Mouse (Mus musculus): ENCODE data around the gene Abcc2.

The Abcc2 gene

DNA sequence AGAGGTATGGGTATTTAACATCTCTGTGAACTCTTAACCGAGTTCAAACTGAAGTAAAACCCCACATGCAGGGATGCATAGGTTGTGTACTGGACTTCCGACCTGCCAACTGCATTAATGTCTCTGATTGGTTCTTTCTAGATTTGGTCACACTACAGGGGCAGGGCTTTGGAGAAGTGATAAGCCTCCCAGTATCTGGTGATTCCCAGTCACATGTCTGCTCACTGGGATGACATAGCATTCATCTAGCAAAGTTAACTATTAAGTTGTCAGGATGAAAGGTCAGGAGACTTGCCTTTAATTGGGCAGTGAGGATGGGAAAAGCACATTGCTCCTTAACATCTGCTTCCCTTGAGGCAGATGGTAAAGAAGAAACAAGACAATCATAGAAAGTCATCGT, at the start of gene Abcc2:
TSS of gene Abcc2 (plus strand) at position 213 of the 400 bp plus-strand sequence.
- no peak for DNase-seq (ENCODE audit: low spot score in 2 of 2)

DNA sequence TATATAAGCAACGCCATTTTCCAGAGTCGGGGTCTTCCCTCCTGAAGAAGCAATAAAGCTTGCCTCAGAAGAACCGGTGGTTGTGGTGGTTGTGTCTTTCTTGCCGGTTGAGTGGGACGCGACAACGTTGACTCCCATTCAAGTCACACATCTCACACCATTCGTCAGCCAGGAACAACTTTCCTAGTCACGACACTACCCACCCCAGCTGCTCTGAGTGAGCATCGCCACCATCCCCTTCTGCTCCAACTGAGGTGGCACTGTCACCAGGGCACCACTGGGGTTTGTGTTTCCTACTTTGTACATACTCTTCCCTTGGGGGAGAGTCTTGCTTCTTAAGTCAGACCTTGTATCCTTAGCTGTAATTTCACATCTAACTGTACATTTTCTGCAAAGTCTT, 43.6 kb upstream of the Abcc2 start:
- no peak for DNase-seq (ENCODE audit: low spot score in 2 of 2)

DNA sequence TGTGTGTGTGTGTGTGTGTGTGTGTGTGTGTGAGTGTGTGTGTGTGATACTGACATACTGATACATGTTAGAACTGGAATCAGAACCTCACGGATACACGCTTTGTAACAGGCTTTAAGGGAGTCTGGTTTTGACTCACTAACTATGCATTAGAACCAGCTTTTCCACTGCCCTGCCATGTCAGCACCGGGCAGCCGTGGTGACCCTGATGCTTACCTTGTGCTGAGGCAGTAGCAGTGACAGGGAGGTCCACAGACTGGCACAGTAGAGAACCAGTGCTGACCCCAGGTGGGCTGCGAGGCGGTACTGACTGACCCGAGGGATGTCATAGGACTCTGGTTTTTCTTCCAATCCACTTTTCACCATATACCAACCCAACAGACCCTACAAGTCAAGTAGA, 38.6 kb upstream of the Abcc2 start:
- no peak for DNase-seq (ENCODE audit: low spot score in 2 of 2)

DNA sequence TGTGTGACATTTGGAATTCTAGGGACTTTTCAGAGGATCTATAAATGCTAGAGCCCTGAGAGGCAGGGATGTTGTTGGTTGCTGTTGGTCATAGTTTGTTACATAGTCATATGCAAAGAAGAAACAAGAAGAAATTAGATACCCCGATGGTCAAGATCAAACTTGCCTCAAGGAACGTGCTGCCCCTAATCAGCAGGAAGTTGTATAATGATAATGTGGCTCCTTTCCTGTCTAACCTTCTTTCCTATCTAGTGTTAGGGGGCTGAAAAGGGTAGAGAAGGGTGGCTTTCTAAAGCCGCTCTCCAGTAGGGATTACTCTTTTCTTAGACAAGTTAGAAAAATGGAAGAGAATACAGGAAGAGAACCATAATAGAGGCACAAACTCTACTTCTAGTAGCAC, 36.3 kb upstream of the Abcc2 start:
- no peak for DNase-seq (ENCODE audit: low spot score in 2 of 2)

DNA sequence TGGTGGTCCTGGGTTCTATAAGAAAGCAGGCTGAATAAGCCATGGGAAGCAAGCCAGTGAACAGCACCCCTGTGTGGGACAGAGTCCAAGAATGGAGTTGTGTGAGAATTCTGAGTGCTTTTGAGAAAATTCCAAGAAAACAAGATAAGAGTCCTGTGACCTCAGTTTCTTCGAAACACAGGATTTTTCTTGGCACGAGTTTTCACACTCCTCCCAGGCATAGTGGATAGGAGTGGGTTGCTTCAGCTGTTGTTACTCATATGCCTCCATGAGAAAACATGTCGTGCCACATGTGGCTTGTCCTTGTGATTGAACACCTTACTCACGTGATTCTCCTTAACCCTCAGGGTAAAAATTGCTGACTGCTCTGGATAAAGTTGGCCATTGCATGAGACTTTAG, 34.1 kb upstream of the Abcc2 start:
- DNase-seq (ENCODE audit: low spot score in 2 of 2): no peak

DNA sequence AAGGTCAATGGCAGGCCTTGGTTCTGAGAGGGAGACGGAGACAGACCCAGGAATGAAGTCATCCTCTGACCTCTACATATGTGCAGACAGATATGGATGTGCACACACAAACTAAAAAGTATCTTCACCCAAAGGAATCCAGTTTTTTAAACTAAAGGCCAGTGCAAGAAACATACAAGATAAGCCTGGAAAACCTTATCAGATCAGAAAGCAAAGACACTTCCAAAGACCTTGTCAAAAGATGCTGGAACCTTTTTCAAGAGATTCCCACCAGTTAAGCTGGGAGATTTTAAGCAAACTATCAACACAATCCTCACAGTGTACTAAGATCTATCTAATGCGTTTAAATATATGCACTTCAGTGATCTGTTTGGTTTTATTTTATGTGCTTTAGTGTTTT, 32.0 kb upstream of the Abcc2 start:
- no peak for DNase-seq (ENCODE audit: low spot score in 2 of 2)

DNA sequence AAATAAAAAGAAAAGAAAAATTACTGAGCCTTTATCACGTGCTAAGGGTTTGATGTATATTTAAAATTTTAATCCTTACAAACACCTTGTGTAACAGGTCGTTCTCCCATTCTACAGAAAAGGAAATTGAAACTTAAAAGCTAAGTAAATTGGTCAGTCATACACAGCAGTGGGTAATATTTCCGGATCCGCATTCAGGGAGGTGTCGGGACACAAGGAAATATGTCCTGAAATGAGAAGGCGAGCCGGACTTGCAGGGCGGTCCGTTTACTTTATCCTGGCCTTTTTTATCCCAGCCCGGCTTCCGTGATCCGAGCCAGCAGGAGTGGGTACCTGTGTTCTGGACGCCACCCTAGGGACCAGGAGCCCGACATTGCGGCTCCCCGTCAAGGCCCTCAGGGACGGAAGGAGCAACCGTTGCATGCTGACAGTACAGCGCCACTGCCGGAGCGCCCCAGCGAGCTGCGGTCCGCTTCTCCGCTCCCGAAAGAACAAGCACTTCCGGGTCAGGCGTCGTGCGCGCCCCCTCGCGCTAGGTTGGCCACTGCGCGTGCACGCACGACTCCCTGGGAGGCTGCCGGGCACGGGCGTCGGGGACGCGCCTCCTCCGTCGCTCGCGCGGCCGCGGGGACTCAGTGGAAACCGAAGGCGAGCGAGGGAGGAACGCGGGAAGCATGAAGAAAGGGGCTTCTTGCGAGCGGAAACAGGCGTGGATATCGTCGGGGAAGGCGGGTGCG, 29.3 kb upstream of the Abcc2 start, which contains the start of the genes Cutc and Cox15:
TSS of gene Cutc (plus strand) at position 508 of the 737 bp plus-strand sequence.
TSS of gene Cox15 (minus strand) at position 512 of the 737 bp plus-strand sequence.
- DNase-seq (ENCODE audit: low spot score in 2 of 2): peak; percentile 94 to 98

DNA sequence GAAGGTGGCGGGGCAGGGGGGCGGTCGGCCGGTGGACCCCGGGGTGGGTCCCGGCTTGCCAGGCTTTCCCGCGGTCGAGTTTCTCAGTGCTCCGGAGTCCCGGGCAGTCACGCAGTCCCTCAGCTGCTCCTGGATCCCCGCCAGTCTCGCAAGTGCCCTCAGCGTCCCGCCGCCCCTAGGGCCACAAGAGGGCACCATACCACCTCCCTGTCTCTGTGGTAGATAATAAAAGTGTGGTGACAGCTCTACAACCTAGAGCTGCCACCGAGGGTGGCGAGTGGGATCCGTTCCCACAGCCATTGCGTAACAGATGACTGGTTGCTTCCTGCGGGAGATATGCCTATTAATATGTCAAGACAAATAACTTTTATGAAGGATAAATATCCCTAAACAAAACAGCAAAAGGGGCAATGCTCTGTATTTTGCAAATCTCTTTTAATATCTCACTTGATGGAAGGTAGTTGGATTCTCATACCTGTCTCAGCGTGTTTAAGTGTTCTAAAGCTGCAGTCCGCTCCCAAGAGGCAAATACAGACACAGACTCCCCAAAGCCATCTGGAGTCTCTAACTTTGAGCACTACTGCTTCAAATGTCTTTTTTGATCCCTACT, 28.7 kb upstream of the Abcc2 start:
- peak; percentile 80 to 84 for DNase-seq (ENCODE audit: low spot score in 2 of 2)

DNA sequence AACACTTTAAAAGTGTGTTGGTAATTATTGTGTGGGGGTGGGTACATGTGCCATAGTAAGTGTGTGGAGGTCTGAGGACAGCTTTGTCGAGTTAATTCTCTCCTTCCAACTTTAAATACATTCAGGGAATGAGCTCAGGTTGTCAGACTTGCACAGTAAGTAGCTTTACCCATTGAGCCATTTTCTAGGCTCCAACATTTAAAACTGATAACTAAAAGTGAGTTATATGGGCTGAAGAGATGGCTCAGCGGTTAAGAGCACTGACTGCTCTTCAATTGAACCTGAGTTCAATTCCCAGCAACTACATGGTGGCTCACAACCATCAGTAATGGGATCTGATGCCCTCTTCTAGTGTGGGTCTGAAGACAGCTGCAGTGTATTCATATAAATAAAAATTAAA, 27.8 kb upstream of the Abcc2 start:
- no peak for DNase-seq (ENCODE audit: low spot score in 2 of 2)

DNA sequence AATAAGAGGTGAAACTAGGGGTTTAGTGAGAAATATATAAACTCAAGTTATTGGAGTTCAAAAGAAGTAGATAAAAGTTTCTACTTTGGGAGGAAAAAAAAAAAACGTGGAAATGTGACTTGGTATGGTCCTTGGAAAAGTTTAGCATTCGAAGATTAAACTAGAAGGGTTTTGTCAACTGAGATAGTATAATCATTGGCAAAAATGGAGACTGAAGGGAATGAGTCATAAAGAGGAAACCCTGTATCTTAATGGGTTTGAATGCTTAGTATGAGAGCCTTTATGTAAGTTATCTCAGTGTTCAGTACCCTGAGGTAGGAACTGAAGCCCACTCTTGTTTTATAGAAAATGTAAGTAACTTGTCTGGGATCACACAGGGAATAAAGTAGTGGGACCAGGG, 27.1 kb upstream of the Abcc2 start:
- no peak for DNase-seq (ENCODE audit: low spot score in 2 of 2)

DNA sequence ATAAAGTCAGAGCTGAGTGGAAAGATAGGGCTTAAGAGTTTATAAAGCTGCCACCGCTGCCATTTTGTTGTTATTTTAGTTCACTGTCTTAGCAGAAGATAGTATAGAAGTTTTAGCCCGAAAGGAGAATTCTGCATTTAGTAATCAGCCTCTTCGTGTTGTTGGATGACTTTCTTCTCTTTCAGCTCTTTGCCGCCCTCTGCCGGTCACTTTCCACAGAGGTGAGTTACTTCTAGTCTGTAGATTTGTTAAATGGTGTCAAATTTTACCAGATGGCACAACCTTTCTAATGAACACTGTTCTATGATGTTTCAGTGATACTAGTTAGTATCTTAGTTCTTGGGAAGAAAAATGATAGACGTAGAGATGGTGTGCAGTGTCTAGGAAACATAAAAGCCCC, 21.5 kb upstream of the Abcc2 start:
- DNase-seq (ENCODE audit: low spot score in 2 of 2): peak in 1 of 2 experiments; percentile 57

DNA sequence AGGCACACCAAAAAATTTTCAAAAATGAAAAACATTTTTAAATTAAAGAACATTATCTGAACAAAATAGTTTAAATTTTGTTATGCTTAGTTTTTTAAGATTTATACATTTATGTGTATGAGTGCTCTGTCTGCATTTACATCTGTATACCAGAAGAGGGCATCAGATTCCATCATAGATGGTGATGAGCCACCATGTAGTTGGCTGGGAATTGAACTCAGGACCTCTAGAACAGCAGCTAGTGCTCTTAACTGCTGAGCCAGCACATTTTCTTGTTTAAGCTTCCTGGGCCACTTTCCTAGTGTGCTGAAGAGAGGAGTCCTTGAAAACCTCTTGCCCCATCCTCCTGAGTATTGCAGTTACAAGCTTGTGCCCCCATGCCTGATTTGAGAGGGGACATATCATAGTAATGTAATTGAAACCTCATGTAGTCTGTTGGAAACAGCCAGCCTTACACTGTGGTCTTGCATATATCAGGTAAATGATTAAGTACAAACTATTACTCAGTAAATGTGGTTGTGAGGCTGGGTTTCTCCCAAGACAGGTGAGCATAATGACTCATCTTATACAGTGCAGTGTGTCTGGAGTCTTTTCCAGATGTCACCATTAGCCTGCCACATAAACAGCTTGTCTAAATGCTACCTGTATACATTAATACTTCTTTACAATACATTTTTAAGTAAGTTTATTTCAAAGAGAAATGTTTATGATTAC, 20.3 kb upstream of the Abcc2 start:
- no peak for DNase-seq (ENCODE audit: low spot score in 2 of 2)

DNA sequence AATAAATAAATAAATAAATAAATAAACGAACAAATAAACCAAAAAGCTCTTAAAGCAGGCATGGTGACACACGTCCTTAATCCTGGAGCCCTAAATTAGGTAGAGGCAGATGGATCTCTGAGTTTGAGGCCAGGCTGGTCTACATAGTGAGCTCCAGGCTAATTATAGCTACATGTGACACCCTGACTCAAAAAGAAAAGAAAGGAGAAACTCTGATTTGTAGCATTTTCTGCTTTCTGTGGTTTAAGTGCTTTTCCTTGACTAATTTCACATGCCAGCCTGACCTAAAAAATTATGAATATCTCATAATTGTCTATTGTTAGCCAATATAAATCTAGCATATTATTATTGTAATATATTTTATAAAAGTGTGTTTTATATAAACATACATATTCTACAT, 19.6 kb upstream of the Abcc2 start:
- DNase-seq (ENCODE audit: low spot score in 2 of 2): no peak

DNA sequence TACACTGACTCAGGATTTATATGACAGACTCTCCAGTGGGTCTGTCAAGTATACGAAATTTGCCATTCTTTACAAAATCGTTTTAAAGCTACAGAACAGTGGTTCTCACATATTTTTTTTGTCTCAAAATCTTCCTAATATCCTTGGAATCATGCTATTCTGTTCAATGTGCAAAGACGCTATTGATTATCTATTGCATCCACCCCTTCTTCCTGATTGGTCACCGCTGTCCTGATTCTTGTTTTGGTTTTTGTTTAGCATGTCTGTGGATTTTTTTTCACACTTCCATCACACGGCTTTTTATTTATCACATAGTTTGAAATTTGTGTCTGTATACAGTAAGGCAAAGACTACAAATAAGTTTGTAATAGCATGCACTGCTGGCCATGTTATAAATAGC, 15.5 kb upstream of the Abcc2 start:
- DNase-seq (ENCODE audit: low spot score in 2 of 2): no peak

DNA sequence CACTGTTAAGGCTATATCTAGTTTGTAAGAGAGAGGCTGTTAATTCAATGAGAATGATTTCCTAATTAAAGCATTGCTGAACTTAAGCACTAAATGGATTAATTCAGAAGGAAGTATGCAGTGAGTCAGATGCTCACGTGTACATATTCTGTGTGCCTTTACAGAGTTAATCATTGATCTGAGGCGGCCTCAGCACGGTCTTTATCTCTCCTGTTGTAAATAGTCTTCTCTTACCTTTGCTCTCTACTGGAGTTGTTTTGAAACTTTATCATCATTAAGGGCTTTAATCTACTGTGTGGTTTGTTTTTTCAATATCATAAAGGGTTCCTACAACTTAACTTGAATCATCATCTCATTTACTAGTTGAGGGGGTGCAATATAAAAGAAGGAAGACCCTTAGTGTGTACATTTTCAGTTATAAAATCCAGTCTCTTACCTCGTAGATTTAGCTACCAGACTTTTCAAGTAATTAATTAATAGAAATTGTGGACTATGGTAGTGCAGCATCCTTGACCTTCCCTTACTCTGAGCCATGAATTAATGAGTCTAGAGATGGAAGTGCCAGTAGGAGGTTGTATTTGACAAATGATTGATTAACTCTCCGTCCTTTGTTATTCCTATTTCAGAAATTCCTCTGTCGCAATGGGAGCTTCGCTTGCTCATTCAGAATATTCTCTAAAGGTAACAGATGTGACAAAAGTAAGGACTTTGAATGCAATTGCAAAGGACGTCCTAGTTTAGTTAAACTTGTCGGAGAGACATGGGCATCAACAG, 14.3 kb upstream of the Abcc2 start:
- peak in 1 of 2 experiments; percentile 21 for DNase-seq (ENCODE audit: low spot score in 2 of 2)

DNA sequence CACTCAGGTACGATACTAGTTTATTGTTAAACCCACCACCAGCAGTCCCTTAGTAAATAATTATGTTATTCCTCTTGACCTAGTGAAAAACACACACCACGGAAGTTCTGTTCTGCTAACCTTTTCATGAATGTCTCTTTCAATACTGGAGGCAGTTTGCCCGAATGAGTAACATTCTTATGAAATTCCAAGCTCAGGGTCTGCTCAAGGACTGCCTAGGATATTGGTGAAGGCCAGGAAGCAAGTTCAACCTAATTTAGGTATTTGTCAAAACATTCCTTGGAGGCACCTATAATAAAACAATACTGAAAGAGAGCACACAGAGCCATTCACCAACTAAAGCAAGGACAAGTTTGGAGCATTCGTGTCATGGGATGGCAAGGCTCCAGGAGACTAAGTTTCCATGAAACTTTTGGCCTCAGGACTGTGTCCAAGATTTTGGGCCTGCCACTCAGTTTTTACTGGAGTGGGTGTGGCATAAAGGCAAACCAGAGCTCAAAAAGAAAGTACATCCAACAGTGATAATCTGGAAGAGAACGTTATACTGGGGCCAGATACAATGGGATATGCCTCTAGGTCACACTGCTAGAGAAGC, 12.5 kb upstream of the Abcc2 start:
- no peak for DNase-seq (ENCODE audit: low spot score in 2 of 2)

DNA sequence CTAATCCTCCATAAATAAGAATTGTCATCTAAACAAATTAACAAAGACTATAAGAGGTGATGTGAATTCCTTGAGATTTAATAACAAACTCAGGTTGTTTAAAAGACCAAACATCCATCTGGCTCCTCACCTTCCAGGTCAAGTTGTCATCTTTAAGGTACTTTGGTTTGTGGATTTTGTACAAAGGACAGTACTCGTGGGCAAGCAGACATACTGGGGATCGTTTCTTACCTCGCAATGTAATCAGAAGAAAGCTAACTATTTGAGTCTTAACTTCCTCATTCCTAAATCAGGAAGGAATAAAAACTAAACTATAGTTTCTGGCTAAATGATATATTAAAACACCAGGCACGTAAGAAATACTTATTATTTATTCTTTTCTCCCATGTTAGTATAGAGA, 11.4 kb upstream of the Abcc2 start:
- DNase-seq (ENCODE audit: low spot score in 2 of 2): no peak

DNA sequence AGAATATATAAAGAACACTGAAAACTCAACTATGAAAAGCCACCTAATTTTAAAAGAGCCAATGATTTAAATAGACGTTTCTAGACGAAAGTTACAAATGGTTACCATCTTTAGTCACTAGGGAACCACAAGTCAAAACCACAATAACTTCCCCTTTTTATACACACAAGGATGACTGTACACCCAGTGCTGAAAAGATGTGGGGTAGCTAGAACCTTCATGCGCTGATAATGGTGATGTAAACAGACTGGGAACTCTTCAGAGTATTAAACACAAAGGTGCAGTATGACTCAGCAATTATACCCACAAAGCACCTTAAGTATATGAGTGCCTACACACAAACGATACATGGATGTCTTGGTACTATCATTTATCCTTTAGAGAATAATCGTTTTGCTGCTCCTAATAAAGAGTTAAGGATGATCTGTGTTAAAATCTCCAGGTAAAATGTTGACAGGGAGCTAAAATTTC, 10.5 kb upstream of the Abcc2 start:
- DNase-seq (ENCODE audit: low spot score in 2 of 2): no peak

DNA sequence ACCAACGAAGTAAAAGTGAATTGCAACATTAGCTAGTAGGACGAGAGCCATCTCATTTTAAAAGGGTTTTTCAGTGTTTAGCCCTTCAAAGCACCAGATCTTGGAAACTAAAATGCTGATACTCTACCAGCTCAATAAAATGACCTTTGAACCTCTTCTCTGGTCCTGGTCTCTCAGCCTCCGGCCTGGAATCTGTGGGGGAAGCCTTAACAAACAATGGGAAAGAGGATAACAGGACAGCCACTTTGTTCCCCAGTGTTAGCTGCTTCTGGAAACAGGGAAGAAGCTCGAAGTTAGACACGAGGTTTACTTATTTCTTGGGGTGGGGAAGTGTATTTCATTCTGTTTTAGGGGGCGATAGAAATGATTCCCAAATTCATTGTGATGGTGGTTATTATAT, 9.7 kb upstream of the Abcc2 start:
- DNase-seq (ENCODE audit: low spot score in 2 of 2): no peak

DNA sequence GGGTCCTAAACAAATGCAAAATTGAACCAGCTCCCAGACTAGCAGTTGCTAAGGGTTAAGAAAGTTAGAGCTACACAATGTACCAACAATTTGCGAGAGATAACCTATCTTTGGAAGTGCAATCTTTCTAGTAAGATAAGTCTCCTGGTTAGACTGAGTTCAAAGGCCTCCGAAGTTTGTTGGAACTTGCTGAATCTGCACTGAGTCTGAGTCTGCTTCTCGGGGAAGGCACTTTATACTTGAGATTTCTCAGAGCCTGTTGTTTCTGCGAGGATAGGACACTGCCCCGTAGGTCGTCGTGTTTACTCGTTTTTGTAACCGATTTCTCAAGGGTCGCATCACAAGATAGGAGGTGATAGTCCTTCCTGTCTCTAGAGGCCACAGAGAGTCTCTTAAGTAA, 6.6 kb upstream of the Abcc2 start:
- no peak for DNase-seq (ENCODE audit: low spot score in 2 of 2)

DNA sequence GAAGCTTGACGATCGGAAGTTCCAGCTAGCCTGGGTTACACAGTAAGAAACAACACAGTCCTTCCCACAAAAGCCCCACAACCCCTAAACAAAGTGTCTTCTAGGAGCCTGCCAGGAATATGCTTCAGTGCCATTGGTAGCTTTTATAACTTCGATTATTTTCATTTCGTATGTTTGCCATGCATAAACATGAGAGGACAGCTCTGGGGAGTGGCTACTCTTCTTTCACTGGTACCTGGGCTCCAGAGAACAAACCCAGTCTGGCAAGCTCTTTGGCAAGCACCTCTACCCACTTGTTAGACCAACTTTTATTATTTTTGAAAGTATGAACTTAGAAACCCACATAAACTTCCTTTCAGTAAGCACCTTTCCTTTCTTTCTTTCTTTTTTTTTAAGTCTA, 5.4 kb upstream of the Abcc2 start:
- no peak for DNase-seq (ENCODE audit: low spot score in 2 of 2)

DNA sequence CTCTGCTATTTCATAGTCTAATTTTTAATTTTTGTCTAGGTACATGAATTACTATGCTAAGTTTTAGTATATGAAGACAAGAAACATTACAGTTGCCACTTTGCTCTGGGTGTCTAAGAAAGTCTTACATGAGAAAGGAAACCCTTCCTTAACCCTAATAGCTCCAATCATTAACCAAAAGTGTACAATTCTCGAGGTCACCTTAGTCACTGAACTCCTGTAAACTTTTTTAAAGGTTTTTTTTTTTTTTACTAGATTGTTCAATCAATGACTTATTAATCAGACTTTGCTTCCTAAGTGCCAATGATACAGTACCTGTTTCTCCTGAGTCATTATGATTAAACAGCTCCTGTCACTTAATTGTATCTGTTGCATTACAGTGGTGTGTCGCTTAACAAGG, 4.7 kb upstream of the Abcc2 start:
- no peak for DNase-seq (ENCODE audit: low spot score in 2 of 2)

Measured in urinary bladder, adult 18-20 months (tissue).